Mouse (Mus musculus) B cell, adult 67 days (primary cell): ENCODE results near the gene Emc7. TPM values are rescaled to one million over a fixed set of nuclear protein-coding genes. Genes with fewer than 3 reads are reported as not detected.

Source experiments
- total RNA-seq, 2 experiments: library from RNA; stranded (reverse); gene quantifications; 4 replicates each; pipeline ENCODE4 v1.2.4; 2023

Emc7 gene
- 10 to 100 TPM in 1 of 2 experiments, 1 to 10 TPM in 1; 9.3 to 11.1 TPM for total RNA-seq

DNA sequence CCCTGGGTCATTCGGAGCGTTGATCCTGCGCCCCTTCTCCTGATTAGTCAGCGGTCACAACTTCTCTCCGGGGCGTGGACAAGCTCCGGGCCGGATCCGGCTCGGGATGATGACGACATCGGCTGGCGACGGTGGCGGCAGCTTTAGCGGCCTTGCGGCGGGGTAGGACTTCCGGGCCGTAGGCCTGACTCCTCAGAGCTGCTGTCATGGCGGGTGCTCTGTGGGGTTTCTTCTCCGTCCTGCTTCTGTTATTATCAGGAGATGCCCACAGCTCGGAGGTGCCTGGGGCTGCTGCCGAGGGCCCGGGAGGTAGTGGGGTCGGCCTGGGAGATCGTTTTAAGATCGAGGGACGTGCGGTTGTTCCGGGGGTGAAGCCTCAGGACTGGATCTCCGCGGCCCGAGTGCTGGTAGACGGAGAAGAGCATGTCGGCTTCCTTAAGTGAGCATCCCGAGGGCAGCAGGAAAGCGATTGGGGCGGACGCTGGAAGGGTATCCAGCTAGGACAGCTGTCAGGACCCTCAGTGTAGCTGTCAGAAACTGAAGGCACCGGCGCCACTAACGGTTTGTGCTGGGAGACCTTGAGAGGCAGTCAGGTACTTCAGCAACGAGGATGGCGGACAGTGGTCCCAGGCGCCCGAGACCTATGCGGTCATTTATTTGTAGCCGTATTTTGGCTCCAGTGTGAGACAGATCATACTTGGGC is at the start of gene Emc7:
Emc7 (plus strand) TSS at position 136 of the 703 bp plus-strand sequence.

GRCm38 (mm10) chr2:112480669-112481068 is 25.9 kb downstream of the Emc7 start, which contains the start of gene Chrm5:
Gene Chrm5 (minus strand): TSS chr2:112480769.

DNA sequence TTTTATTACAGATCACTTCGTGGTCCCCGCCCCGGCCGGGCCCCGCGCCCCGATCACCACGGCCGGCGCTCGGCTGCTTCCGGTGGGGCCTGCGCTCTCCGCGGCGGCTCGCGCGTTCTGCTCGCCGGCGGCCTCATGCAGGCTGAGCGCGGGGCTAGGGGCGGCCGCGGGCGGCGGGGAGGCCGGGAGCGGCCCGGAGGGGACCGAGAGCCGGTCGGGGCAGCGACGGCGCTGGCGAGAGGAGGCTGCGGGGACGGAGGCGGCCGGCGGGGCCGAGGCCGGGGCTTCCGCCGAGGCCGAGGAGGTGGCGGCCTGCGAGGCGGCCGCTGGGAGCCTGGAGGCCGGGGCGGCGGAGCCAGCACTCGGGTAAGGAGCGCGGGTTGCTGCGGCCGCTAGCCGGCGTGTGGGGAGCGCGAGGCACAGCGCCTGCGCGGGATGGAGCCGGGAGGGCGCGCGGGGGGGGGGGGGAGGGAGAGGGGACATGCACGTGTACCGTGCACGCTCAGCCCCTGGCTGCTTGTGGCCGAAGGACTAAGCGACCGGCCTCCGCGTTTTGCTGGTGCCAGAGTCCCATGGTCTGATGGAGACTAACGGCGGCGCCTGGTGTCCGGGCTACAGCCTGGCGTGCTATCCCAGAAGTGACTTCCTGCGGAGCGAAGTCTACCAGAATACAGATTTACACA is 38.2 kb downstream of the Emc7 start, which contains the start of gene Aven:
Aven (plus strand) TSS at position 109 of the 683 bp plus-strand sequence.

Other genes with a start within 250 kb of the Emc7 start
- 10 to 100 TPM in 1 of 2 experiments, 1 to 10 TPM in 1; 9.5 to 10.7 TPM for gene Lpcat4, start 215.5 kb upstream of the Emc7 start, total RNA-seq
- gene Nutm1, start 195.7 kb upstream of the Emc7 start, total RNA-seq = not detected
- gene Nop10, start 193.1 kb upstream of the Emc7 start, total RNA-seq = 10 to 100 TPM; 72.2 to 76.9 TPM
- 100 to 1,000 TPM; 358 to 399 TPM for gene Slc12a6, start 189.2 kb upstream of the Emc7 start, total RNA-seq
- under 1 TPM; 0.32 to 0.36 TPM for gene Gm21985, start 188.7 kb upstream of the Emc7 start, total RNA-seq
- gene Emc4, start 87.0 kb upstream of the Emc7 start, total RNA-seq = 10 to 100 TPM; 29.0 to 29.5 TPM
- 10 to 100 TPM; 11.8 to 13.6 TPM for gene Katnbl1, start 75.8 kb upstream of the Emc7 start, total RNA-seq
- gene Chrm5, start 25.8 kb downstream of the Emc7 start, total RNA-seq = not detected
- gene Aven, start 38.0 kb downstream of the Emc7 start, total RNA-seq = 10 to 100 TPM; 14.3 to 14.4 TPM